Mouse (Mus musculus): ENCODE data around the gene Pctp. TPM values are rescaled to one million over a fixed set of nuclear protein-coding genes. Genes with fewer than 3 reads are reported as not detected.

The Pctp gene
- total RNA-seq (2023), result 10 to 100 TPM; 11.5 to 11.6 TPM

DNA sequence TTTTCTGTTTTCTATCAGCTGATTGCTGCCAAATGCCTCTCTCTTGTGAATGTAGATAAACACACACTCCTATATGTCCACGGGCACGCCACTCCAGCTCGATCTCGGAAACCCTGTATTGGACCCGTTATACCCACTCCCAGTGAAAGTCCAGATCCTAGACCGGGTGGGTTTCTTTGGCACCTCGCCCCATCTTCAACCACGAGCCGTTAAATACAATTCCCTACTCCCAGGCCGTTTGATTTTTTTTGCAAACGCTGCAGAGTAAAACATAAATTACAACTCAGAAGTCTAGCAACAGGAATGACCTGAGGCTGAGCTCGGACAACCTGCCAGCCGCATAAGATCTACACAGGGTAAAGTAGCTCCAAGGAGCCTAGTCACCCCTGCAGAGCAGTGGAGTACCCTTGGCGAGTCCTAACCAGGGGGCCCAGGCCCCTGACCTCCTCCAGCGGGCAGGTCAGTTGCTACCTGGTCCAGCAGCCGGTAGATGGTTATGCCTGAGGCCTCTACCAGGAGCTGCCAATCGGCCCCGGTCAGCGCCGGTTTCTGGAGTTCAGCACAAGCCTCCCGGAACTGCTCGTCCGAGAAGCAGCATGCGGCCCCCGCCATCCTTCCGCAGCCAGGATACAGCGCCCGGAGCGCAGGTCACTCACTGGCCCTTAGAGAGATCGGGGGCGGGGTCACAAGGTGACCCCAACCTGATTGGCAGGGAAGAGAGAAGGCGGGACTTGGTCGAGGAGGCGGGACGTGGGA lies at the start of gene Pctp:
Gene Pctp, minus strand, starts transcription at position 664 of the 756 bp plus-strand sequence.

DNA sequence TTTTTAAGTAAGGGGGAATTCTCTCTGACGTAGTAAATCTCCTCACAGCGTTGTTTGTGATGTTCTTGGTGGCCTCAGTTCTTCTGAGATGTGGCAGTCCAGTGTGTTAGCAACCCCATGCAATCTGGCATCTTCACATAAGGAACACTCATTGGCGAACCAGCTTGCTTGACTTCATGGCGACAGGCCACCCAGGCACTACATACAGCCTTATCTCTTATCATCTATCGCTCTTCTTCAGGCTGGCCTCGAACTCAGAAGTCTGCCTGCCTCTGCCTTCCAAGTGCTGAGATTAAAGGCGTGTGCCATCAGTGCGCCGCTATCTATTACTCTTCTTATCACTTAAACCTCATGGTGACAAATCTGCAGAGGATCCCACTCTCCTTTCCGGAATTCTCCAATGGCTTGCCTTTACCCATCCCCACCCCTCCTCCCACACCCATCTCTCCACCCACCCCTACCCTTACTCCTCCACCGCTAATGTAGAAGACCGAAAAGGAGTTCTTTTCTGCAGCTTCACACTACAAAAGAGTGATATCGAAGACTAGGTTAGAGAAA lies 27.2 kb upstream of the Pctp start, which contains the start of gene Tmem100:
Gene Tmem100, plus strand, starts transcription at position 508 of the 558 bp plus-strand sequence.

Other genes with a start within 250 kb of the Pctp start
- gene Ankfn1, start 225.2 kb downstream of the Pctp start, total RNA-seq (2023), result not detected
- not detected for gene Tmem100, start 27.5 kb upstream of the Pctp start, total RNA-seq (2023)
- gene Gm45716, start 184.8 kb upstream of the Pctp start, total RNA-seq (2023), result 1 to 10 TPM in 1 of 2 experiments, under 1 TPM in 1; 0.93 to 1.3 TPM
- 1 to 10 TPM; 7.9 to 8.0 TPM for gene Mmd, start 246.6 kb upstream of the Pctp start, total RNA-seq (2023)

All from neutrophil, adult 59 days (primary cell).